Mouse (Mus musculus) layer of hippocampus, postnatal 10 days (tissue): ENCODE results near the gene Olfr508. TPM values are rescaled to one million over a fixed set of nuclear protein-coding genes. Genes with fewer than 3 reads are reported as not detected.
"Not testable (repeated sequence)": the region's sequence is repeated elsewhere in the genome, so short reads cannot be mapped to it uniquely, and the experiment has no call there.

Source experiments
- DNase-seq, 2 experiments: peaks; one replicate each; pipeline ENCODE4 v3.0.0; 2021; ENCODE audit warnings: low spot score in 2 of 2
- long read RNA-seq: library from polyadenylated mRNA; stranded (forward); transcript quantifications from one replicate; pipeline ENCODE4 v2.0.0, GENCODE M21; 2023
- total RNA-seq, 2 experiments: library from RNA; stranded (reverse); gene quantifications; 2 replicates each; pipeline ENCODE4 v1.2.3; 2021

Gene Olfr508
- total RNA-seq: not detected
- long read RNA-seq: 0 reads

DNA sequence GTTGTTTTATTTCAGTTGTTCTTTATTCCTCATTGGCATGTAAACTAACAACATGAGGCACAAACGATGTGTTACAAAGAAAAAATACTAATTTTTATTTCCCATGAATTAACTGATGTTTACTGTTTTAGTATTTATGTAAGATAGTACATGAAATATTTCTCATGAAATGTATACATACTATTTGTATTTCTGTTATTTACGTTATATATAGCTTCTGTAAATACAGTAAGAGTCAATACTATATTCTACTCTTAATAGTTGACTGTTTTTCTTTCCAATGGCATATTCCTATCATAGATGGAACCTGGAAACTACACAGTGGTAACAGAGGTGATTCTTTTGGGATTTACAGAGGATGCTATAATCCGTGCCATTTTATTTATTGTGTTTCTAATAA, at the start of gene Olfr508:
Olfr508 (plus strand) TSS at position 301 of the 400 bp plus-strand sequence.
- DNase-seq: no peak

- no peak for DNase-seq
Observed at GRCm38 (mm10) chr7:108589797-108590196, 40.0 kb upstream of the Olfr508 start.

DNA sequence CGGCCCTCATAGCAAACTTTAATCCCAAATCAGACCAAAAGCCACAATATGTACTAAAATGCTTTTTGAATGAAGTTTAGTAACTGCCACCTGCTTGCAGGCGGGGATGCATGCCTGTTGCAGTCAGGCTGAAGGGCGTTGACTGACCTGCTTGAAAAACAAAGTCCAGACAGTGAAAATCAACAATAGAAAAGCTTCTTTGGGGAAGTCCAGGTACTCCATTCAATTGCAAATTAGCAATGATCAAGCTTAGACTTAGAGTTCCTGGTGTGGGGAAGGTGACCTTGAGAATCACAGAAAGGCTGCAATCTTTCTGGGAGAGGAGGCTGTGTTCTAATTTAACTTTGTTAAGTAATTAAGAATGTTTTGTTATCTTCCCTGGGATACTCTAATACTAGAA, 27.9 kb upstream of the Olfr508 start:
- DNase-seq: not testable (repeated sequence)

- no peak for DNase-seq
Observed at GRCm38 (mm10) chr7:108610487-108610886, 19.3 kb upstream of the Olfr508 start, which contains the start of gene Olfr506. Gene Olfr506, plus strand, starts transcription at chr7:108610787.

DNA sequence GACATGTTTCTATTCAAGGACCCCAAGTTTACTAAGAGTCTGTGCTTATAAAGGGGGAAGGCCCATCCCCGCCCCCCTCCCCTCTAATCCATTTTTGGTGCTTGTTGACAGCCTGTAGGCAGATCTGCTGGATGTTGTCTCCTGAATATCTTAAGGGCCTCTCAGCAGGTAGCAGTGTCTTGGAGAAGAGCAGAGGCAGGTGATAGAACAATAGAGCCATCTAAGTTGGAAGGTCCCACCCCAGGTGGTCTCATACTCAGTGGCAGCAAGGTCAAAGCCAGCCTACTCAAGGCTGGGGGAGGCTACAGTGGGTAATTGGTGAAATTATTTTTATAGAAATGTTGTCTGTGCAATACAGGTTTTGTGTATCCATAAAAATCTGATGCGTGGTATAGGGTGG, 15.7 kb upstream of the Olfr508 start:
- no peak for DNase-seq

DNA sequence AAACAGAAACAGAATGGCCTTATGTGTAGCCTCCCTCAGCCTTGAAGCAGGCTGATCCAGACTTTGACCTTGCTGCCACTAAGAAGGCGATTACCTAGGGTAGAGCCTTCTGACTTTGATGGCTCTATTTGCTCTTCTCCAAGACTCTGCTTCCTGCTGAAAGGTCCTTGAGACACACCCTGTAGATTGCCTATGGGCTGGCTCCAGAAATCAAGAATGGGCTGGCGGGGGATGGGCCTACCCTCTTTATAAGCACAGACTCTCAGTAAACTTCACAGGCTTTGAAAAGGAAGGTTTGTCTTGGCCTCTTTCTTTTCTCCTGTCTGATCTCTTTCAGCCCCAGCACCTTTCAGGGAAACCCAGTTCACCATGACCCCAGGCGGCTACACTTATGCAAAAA, 13.0 kb upstream of the Olfr508 start:
- DNase-seq: not testable (repeated sequence)

DNA sequence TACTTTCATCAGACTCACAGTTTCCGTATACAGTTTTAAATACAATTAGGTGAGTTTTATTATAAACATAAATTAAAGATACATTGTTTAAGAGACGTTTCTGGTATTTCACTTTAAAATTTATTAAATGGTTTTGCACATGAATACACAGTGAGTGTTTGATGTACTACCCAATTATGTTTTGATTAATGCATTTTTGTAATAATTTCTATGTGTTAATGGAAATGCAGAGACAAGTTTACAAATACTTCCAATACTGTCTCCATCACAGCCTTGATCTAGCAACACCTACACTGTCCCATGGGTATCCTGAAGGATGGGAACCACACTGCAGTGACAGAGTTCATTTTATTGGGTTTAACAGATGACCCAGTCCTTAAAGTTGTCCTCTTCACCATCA, 8.3 kb upstream of the Olfr508 start, which contains the start of gene Olfr507:
Olfr507 (plus strand) TSS at position 301 of the 400 bp plus-strand sequence.
- DNase-seq: no peak

DNA sequence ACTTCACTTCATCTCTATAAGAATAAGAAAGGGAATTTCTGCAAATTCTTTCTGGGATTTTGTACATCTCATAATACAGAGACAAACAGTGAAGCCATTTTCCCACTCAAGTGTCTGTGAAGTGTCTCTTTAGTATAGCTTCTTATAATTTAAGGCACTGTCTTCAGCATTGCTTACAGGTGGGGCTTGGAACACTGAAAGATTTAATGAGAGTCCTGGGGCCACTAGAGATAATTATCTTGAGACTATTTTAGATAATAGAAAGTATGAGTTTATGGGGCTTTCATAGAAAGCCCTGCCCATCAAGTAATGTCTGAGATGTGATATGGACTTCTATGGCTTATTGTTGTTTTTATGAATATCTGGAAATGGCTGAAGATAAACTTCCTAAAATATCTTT, 22.0 kb downstream of the Olfr508 start, which contains the start of gene Olfr509:
Olfr509 (minus strand) TSS at position 101 of the 400 bp plus-strand sequence.
- DNase-seq: no peak

DNA sequence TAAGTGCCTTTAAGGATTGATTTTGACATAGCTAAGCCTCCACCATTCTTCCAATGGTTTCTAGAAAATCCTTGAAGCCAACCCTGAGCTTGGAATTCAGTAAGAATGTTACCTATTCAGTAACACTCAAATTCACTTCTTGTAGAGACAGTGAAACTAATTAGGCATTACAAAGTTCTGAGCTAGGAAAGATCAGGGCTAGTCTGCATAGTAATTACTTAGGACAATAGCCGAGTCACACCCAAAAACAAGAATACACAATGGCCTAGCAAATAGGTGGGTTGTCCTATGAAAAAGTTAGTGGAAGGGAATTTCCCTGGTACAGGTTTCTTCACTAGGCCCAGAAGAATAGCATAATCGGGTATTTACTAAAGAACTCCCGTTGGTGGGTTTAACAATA, 32.6 kb downstream of the Olfr508 start:
- no peak for DNase-seq

GRCm38 (mm10) chr7:108666118-108666517, 36.3 kb downstream of the Olfr508 start, which contains the start of gene Olfr510:
Gene Olfr510, plus strand, starts transcription at chr7:108666418.
- DNase-seq: no peak

DNA sequence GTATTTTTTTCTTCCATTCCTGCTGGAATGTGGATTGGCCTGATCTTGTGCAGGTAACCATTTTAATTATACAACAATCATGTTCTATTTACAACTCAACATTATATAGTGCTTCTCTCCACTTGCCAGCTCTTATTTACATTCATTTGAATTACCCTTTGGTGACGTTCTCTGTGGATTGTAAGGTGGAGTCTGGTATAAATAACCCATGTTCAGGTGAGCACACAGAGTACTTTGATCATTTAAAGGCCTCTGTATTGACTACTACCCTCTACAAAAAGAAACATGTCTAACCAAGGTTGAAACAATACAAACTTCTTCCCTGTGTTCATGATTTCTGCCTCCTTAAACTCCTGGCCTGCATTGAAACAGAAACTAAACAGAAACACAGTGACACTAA, 41.3 kb downstream of the Olfr508 start:
- no peak for DNase-seq

DNA sequence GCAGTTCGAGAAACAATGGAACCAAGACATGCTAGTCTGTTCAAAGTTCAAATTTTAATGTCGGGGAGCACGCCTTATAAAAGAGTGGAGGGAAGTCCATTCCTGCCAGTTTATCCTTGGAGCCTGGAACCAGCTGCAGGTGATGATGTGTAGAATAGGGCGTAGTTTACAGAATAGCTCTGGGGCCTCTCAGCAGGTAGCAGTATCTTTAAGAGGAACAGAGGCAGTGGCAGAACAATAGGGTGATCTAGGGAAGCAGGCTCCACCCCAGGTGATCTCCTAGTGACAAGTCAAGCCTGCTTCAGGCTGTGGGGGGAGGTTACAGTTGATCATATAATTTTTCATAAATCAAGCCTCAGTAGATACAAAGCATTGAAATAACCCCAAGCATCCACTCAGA, 49.1 kb downstream of the Olfr508 start:
- DNase-seq: no peak

Other genes starting within 250 kb of the Olfr508 start
- not detected for gene Olfr495, start 236.8 kb upstream of the Olfr508 start, total RNA-seq
- not detected for gene Olfr497, start 209.6 kb upstream of the Olfr508 start, total RNA-seq
- gene Olfr498, start 164.7 kb upstream of the Olfr508 start, total RNA-seq: not detected
- gene Olfr502, start 104.9 kb upstream of the Olfr508 start, total RNA-seq: not detected
- gene Olfr503, start 85.5 kb upstream of the Olfr508 start, total RNA-seq: not detected
- gene Olfr504, start 64.2 kb upstream of the Olfr508 start, total RNA-seq: not detected
- gene Olfr506, start 19.2 kb upstream of the Olfr508 start, total RNA-seq: not detected
- gene Olfr507, start 8.2 kb upstream of the Olfr508 start, total RNA-seq: not detected
- gene Olfr509, start 21.9 kb downstream of the Olfr508 start, total RNA-seq: not detected
- gene Olfr510, start 36.4 kb downstream of the Olfr508 start, total RNA-seq: not detected
- gene Olfr512, start 83.3 kb downstream of the Olfr508 start, total RNA-seq: not detected
- not detected for gene Olfr513, start 121.0 kb downstream of the Olfr508 start, total RNA-seq
- gene Olfr514, start 196.0 kb downstream of the Olfr508 start, total RNA-seq: not detected
- gene Olfr516, start 220.5 kb downstream of the Olfr508 start, total RNA-seq: not detected
- gene Olfr517, start 242.4 kb downstream of the Olfr508 start, total RNA-seq: not detected